Mouse (Mus musculus) olfactory bulb, adult 2 months (tissue): ENCODE measurements at regions not wholly inside any gene's neighbourhood (a gene's known extent, or its start where the extent isn't known, plus 50 kb on each side); places are given as distances from the start of the nearest gene placed in this dataset.

Experiments
- CTCF ChIP-seq: fragments of 200-500 bp; IDR thresholded peaks from 2 replicates; pipeline ENCODE4 v1.5.1; 2012; ENCODE audit warnings: low read depth, mild to moderate bottlenecking, low read length, moderate library complexity; ENCODE audit not compliant: insufficient read depth
- POLR2A ChIP-seq: fragments of 200-500 bp; IDR thresholded peaks from 2 replicates; pipeline ENCODE4 v1.6.1; 2012; ENCODE audit warnings: mild to moderate bottlenecking, low read depth, low read length, moderate library complexity; ENCODE audit not compliant: insufficient read depth

DNA sequence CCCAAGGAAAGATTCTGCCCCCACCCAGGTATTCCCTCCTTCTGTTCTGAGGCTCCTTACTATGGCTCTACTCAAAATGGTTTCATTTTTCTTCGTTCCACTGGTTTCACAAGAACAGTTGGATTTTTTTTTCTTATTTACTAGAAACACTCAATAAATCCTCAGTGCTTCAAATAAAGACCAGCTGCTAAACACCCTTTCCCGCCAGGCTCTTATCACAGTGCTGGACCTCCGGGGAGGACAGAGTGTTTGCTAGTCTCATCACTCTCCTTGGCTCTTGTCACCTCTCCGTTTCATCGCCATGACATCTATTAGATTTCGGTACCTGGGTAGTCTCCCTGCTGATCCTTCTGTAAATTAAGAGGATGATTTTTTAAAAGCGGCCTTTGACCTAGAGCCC lies 293.7 kb downstream of the Gm9195 start:
- TF ChIP-seq CTCF, result no peak
- TF ChIP-seq POLR2A, result no peak
